Mouse (Mus musculus) v-Abl transformed pro-B cells (cell line): Measurements from ENCODE around the gene Rpl35a.
"Not testable (repeated sequence)": the region's sequence is repeated elsewhere in the genome, so short reads cannot be mapped to it uniquely, and the experiment has no call there.

Experiments
- in situ Hi-C, 2 experiments: fragments of 400-800 bp; cut with MboI; formaldehyde crosslinking; loops; one replicate each; pipeline ENCODE4 v1.15.1; 2025; ENCODE audit not compliant: unreplicated experiment in 2 of 2

The Rpl35a gene

GRCm38 (mm10) chr16:33053141-33053540, 3.1 kb upstream of the Rpl35a start:
- in situ Hi-C loops = no loop called here

GRCm38 (mm10) chr16:33054927-33055326, 1.3 kb upstream of the Rpl35a start:
- in situ Hi-C loops = not testable (repeated sequence)

- in situ Hi-C loops = no loop called here
Observed at GRCm38 (mm10) chr16:33055655-33056054, 598 bp upstream of the Rpl35a start.

- in situ Hi-C loops = no loop called here
Observed at GRCm38 (mm10) chr16:33056786-33057185, 533 bp downstream of the Rpl35a start.

- in situ Hi-C loops = no loop called here
Observed at GRCm38 (mm10) chr16:33058033-33058432, 1.8 kb downstream of the Rpl35a start.

- in situ Hi-C loops = not testable (repeated sequence)
Observed at GRCm38 (mm10) chr16:33058656-33059055, 2.4 kb downstream of the Rpl35a start.

- in situ Hi-C loops = no loop called here
Observed at GRCm38 (mm10) chr16:33059471-33059870, 3.2 kb downstream of the Rpl35a start.

GRCm38 (mm10) chr16:33060926-33061325, 4.7 kb downstream of the Rpl35a start:
- in situ Hi-C loops = no loop called here

- in situ Hi-C loops = no loop called here
Observed at GRCm38 (mm10) chr16:33061400-33061799, 5.1 kb downstream of the Rpl35a start.

GRCm38 (mm10) chr16:33062024-33062681, 5.9 kb downstream of the Rpl35a start, which contains the start of gene Lmln:
Gene Lmln (plus strand): TSS chr16:33062521.
- in situ Hi-C loops = no loop called here

- in situ Hi-C loops = no loop called here
Observed at GRCm38 (mm10) chr16:33062682-33063131, 6.5 kb downstream of the Rpl35a start.

GRCm38 (mm10) chr16:33063267-33063666, 7.0 kb downstream of the Rpl35a start:
- in situ Hi-C loops = no loop called here

- in situ Hi-C loops = no loop called here
Observed at GRCm38 (mm10) chr16:33064636-33065035, 8.4 kb downstream of the Rpl35a start.

- in situ Hi-C loops = no loop called here
Observed at GRCm38 (mm10) chr16:33070928-33071327, 14.7 kb downstream of the Rpl35a start.

- in situ Hi-C loops = no loop called here
Observed at GRCm38 (mm10) chr16:33072871-33073557, 16.8 kb downstream of the Rpl35a start.

GRCm38 (mm10) chr16:33074967-33075366, 18.7 kb downstream of the Rpl35a start:
- in situ Hi-C loops = no loop called here

- in situ Hi-C loops = no loop called here
Observed at GRCm38 (mm10) chr16:33076078-33076477, 19.8 kb downstream of the Rpl35a start.

GRCm38 (mm10) chr16:33077069-33077627, 20.9 kb downstream of the Rpl35a start:
- in situ Hi-C loops = no loop called here

GRCm38 (mm10) chr16:33080063-33080462, 23.8 kb downstream of the Rpl35a start:
- in situ Hi-C loops = no loop called here

GRCm38 (mm10) chr16:33082951-33083350, 26.7 kb downstream of the Rpl35a start:
- in situ Hi-C loops = no loop called here

GRCm38 (mm10) chr16:33083996-33084395, 27.7 kb downstream of the Rpl35a start:
- in situ Hi-C loops = no loop called here

GRCm38 (mm10) chr16:33085666-33086065, 29.4 kb downstream of the Rpl35a start:
- in situ Hi-C loops = no loop called here
